Mouse (Mus musculus) lung, adult 2 months (tissue): ENCODE measurements around the gene Ptpn18. TPM values are rescaled to one million over a fixed set of nuclear protein-coding genes. Genes with fewer than 3 reads are reported as not detected.
A peak's percentile ranks its signal among the peaks of the same experiment; 100 is the strongest.
"Not testable (repeated sequence)": the region's sequence is repeated elsewhere in the genome, so short reads cannot be mapped to it uniquely, and the experiment has no call there.

Source experiments
- DNase-seq: peaks from one replicate; pipeline ENCODE4 v3.0.0; 2022
- H3K4me1 ChIP-seq: fragments of 200-500 bp; 2 replicates; pipeline ENCODE4 v1.6.1; 2011; ENCODE audit warnings: low read length; ENCODE audit not compliant: control insufficient read depth, insufficient read depth
- H3K4me3 ChIP-seq: fragments of 200-500 bp; replicated peaks from 2 replicates; pipeline ENCODE3; 2011; ENCODE audit warnings: low read depth, mild to moderate bottlenecking, control low read depth, low read length; ENCODE audit errors: extremely low read depth
- CTCF ChIP-seq: fragments of 200-500 bp; IDR thresholded peaks from 2 replicates; pipeline ENCODE4 v1.5.1; 2011; ENCODE audit warnings: mild to moderate bottlenecking, low read length, control low read depth; ENCODE audit not compliant: insufficient read depth
- POLR2A ChIP-seq: fragments of 200-500 bp; IDR thresholded peaks from 2 replicates; pipeline ENCODE4 v1.6.1; 2011; ENCODE audit warnings: low read depth, mild to moderate bottlenecking, control low read depth, low read length, borderline replicate concordance; ENCODE audit errors: extremely low read depth
- WGBS: fragments of 180-500 bp; shearing (Covaris S2); methylation state at CpG from one replicate; pipeline ENCODE4 v1.1.7; 2018; 5-methylcytosine and 5-hydroxymethylcytosine counted together
- polyA plus RNA-seq: library from polyadenylated mRNA; depleted of rRNA; stranded (reverse); fragments of >200 nt; gene quantifications from 2 replicates; pipeline ENCODE4 v1.2.3, GENCODE M21; 2012; rRNA removed

The Ptpn18 gene
- polyA plus RNA-seq, 1 experiment: 95.1 TPM

DNA sequence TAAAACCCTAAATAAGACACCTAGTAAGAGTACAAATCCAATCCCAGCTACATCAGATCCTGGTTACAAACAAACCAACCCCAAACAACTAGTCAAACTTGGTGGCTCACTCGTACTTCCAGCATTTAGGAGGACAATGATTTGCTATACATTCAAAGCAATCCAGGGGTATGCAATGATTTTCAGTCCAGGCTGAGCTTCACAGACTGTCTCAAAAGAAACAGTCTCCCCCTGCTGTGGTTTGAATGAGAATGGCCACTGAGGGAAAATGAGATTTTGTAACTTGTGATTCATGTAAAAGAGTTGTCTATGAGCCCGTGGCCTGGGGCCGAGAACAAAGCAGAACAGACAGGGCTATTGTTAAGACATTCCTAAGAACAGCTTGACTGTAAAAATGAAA lies 48.4 kb downstream of the Ptpn18 start:
- WGBS: 87% methylated on average over 3 of the region's 3 CpGs
- Histone ChIP-seq H3K4me1 (peaks cover 2% of the 10 kb centered on the region; the same call in 1 of the 2 replicates), H3K4me3 (no peak overlapping the region)
- no peak for DNase-seq
- no peak for TF ChIP-seq CTCF
- TF ChIP-seq POLR2A: no peak

DNA sequence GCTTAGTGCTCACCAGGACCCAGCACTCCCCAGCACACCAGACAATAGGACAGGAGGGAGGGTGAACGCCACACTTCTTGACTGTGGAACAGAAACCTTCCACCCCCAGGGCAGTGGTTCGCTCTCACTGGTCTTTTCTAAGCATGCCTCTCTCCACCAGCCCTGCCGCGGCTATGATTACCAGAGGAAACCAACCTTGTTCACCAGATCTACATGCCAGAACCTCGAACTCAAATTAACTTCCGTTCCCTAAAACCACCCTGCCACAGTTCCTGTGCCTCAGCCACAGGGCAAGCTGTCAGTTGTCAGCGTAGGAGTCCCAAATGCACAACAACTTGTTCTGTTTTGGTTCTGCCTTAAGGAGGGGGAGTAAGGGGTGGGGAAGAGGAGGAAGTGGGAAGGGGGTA lies 51.0 kb downstream of the Ptpn18 start:
- Histone ChIP-seq H3K4me1 (peaks cover 2% of the 10 kb centered on the region; the same call in 1 of the 2 replicates), H3K4me3 (no peak overlapping the region)
- TF ChIP-seq POLR2A (no peak), CTCF (no peak)
- no peak for DNase-seq
- WGBS: 6% methylated on average over 7 of the region's 7 CpGs

DNA sequence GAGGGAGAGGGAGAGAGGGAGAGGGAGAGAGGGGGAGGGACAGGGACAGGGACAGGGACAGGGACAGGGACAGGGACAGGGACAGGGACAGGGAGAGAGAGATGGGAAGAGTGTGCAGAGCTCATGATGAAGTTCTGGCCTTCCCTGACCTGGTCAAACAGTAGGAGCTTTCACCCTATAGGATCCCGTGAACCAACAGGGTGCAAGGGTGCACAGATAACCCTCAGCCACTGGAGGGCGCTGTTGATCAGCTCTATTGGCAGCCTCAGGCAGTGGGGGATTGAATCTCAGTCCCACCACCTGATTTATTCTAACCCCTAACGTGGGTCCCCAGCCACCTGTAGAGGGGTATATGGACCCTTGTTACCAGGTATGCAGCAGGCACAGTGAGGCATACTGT lies 51.5 kb downstream of the Ptpn18 start:
- TF ChIP-seq CTCF (peak; percentile 64), POLR2A (no peak)
- no peak overlapping the region for H3K4me3 ChIP-seq
- H3K4me1 ChIP-seq: peaks cover 2% of the 10 kb centered on the region; the same call in 1 of the 2 replicates
- 11% methylated on average over 3 of the region's 3 CpGs for WGBS
- DNase-seq: peak; percentile 31

DNA sequence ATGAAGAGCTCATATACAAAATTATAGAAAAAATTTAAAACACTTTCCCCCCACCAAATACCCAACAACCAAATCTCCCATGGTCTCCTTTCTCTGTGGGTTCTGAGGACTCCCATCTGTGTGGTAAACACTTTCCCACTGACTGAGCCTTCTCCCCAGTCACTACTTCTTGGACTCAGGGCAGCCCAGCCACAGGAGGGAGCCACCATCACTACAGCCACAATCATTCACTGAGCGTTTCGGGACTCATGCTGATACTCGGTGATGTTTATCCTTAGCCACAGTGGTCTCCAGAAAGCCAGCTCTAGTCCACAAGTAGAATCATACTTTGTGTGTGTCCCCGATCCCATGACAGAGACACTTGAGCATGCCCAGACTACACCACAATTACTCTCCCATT lies 53.5 kb downstream of the Ptpn18 start:
- 74% methylated on average over 4 of the region's 4 CpGs for WGBS
- no peak for TF ChIP-seq CTCF
- no peak for TF ChIP-seq POLR2A
- H3K4me1 ChIP-seq: peaks cover 2% of the 10 kb centered on the region; the same call in 1 of the 2 replicates
- DNase-seq: no peak
- H3K4me3 ChIP-seq: no peak overlapping the region

DNA sequence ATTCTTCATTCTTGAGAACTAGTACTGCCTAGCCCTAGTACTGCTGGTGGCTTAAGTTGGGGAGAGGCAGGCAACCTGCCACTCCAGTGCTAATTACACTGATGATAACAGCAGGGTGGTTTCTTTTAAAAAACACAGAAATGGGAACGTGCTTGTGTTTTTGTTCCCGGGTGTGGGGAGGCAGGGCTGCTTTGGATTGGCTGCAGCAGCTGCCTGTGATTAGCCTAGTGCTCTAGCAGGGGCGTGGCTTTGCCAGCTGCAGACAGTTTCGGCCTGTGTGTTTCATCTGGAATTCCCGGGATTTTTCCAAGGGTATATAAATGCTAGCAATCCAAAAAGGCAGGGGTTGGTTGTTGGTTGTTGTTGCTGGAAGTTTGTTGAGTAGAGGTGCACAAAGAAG lies 57.0 kb downstream of the Ptpn18 start:
- no peak for DNase-seq
- TF ChIP-seq CTCF: no peak
- no peak for TF ChIP-seq POLR2A
- no peaks in the 10 kb centered on the region for H3K4me1 ChIP-seq
- WGBS: 20% methylated on average over 5 of the region's 5 CpGs
- H3K4me3 ChIP-seq: no peak overlapping the region

DNA sequence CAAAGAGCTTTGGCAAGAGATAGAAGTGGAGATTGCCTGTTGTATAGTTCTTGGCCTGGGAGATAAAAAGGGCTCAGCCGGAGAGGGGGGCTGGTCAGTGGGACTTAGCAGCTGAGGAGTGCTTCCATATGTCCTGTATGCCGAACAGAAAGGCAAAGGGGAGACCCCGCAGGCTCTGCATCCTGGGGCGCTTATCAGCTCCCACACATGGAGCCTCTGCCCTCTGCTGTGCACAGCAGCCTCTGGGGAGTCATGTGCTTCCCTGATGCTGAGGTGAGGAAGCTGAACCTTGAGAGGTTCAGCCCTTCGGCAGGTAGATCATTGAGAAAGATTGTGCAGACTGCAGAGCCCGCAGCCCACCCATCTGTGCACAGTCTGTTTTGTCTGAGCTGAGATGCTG lies 57.7 kb downstream of the Ptpn18 start:
- WGBS: 29% methylated on average over 6 of the region's 6 CpGs
- not testable (repeated sequence) for DNase-seq, H3K4me1 ChIP-seq

DNA sequence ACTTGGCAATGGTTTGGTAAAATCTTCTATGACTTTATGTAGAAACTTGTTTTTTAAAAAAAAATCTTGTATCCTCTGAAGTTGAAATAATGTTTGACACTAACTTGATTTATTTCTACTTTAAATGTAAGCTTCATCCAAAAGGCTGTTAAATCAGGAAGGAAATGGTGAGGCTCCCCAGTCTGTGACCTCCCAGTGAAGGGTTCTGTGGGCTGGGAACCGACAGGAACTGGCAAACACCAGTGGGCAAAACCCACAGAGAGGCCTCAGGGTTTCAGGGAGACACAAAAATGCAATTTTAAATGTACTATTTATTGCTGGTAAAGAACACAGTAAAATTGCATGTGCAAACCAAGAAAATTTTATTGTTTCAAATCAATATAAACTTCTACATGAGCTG lies 58.2 kb downstream of the Ptpn18 start:
- DNase-seq, H3K4me1 ChIP-seq, H3K4me3 ChIP-seq: not testable (repeated sequence)
- WGBS: 10% methylated on average over 1 of the region's 1 CpGs

More for the DNA sequence above, 57.7 kb downstream of the Ptpn18 start:
- H3K4me3 ChIP-seq: not testable (repeated sequence)

DNA sequence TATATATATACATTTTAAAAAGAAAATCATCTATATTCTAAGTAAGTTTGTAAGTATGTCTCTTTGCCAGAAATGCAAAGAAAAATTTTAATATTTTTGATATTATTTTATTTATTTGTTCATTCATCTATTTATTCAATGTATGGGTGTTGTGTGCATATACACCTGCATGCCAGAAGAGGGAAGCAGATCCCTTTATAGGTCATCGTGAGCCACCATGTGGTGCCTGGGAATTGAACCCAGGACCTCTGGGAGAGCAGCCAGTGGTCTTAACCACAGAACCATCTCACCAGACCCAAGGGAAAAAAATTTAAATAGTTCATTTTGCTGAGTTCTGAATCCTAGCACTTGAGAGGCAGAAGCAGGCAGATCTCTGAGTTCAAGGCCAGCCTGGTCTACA lies 58.7 kb downstream of the Ptpn18 start:
- TF ChIP-seq CTCF (no peak), POLR2A (no peak)
- H3K4me3 ChIP-seq: no peak overlapping the region
- DNase-seq: no peak
- WGBS: 61% methylated on average over 1 of the region's 1 CpGs
- H3K4me1 ChIP-seq: no peaks in the 10 kb centered on the region

DNA sequence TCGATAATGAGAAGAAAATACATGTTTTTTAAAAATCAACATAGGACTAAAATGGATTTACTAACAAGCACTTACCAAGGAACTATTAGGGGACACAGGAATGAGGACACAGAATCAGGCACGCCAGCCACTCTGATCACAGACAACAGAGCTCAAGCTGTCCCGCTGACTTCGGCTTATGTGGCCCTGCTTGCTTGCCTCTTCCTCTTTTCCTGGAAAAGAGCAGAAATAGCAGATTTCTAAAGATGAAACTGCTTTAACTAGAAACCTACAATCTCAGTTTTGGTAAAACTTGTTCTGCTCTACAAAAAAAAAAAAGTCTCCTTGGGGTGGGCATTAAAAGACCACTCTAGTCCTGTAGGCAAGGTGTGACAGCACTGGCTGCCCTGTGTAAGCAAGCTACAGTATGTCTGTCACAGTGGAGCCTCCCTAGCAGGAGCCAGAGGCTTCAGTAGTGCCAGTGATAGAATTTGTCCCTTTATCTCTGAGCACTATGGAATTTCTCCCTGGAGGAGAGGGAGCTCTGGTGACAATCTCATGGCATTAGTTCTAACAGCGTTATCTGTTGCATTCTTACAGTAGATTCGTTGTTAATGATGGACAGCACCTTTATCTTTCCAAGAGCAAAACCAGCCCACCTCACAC lies 62.8 kb downstream of the Ptpn18 start:
- no peak for DNase-seq
- Histone ChIP-seq H3K4me3 (no peak overlapping the region), H3K4me1 (no peaks in the 10 kb centered on the region)
- no peak for TF ChIP-seq POLR2A
- TF ChIP-seq CTCF: no peak
- WGBS: 61% methylated on average over 6 of the region's 6 CpGs

DNA sequence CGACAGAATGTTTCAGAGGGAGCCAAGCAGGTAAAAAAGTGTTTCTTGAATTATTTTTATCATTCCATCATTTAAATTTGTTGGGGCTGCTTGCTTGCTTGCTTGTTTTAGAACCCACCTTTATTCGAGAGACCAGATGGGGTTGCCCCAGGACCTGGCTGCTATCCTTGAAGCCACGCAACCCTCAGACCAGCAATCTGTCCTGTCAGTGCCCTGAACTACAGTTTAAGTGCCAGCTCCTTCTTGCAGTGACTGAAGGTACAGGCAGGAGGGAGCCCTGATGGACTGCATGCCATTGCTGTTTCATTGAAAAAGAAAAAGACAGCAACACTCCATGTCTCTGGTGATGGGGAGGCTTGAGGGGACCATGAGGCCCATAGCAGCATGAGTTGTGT lies 63.3 kb downstream of the Ptpn18 start:
- Histone ChIP-seq H3K4me1 (no peaks in the 10 kb centered on the region), H3K4me3 (no peak overlapping the region)
- DNase-seq: no peak
- TF ChIP-seq CTCF (no peak), POLR2A (no peak)
- 59% methylated on average over 3 of the region's 3 CpGs for WGBS

DNA sequence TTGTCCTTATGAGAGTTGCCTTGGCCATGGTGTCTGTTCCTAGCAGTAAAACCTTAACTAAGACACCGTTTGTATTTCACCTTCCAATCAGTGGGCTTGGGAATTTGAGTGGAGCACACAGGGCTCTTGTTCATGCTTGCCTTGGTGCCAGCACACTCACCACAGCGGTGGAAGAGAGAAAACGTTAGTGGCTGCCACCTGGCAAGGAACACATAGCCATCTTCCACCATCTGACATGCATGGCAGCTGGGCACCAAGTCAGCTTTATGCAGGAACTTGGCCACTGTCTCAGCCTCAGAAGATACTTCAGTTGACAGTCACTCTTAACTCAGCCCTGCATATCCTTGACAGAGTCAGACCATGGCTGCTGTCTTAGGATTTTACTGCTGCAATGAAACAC lies 64.1 kb downstream of the Ptpn18 start:
- 68% methylated on average over 3 of the region's 3 CpGs for WGBS

More for the DNA sequence above, 64.1 kb downstream of the Ptpn18 start:
- no peak for TF ChIP-seq CTCF
- no peak for TF ChIP-seq POLR2A
- no peak for DNase-seq
- no peaks in the 10 kb centered on the region for H3K4me1 ChIP-seq
- H3K4me3 ChIP-seq: no peak overlapping the region

Other genes starting within 250 kb of the Ptpn18 start
- gene Ccdc115, start 20.1 kb upstream of the Ptpn18 start, polyA plus RNA-seq: 21.8 and 21.9 TPM in 2 replicates
- gene Imp4, start 19.9 kb upstream of the Ptpn18 start, polyA plus RNA-seq: 29.2 and 45.3 TPM in 2 replicates
- gene Prss39, start 38.6 kb downstream of the Ptpn18 start, polyA plus RNA-seq: 0.14 TPM in 1 of 2 replicates, not detected in the other
- gene Cfc1, start 75.9 kb downstream of the Ptpn18 start, polyA plus RNA-seq: not detected in 2 replicates
- gene Prss40, start 101.2 kb downstream of the Ptpn18 start, polyA plus RNA-seq: not detected in 2 replicates
- not detected in 2 replicates for gene Amer3, start 119.9 kb downstream of the Ptpn18 start, polyA plus RNA-seq